Mouse (Mus musculus): ENCODE results near the gene Mapk3.
"Not testable (repeated sequence)": the region's sequence is repeated elsewhere in the genome, so short reads cannot be mapped to it uniquely, and the experiment has no call there.

Mapk3 gene

DNA sequence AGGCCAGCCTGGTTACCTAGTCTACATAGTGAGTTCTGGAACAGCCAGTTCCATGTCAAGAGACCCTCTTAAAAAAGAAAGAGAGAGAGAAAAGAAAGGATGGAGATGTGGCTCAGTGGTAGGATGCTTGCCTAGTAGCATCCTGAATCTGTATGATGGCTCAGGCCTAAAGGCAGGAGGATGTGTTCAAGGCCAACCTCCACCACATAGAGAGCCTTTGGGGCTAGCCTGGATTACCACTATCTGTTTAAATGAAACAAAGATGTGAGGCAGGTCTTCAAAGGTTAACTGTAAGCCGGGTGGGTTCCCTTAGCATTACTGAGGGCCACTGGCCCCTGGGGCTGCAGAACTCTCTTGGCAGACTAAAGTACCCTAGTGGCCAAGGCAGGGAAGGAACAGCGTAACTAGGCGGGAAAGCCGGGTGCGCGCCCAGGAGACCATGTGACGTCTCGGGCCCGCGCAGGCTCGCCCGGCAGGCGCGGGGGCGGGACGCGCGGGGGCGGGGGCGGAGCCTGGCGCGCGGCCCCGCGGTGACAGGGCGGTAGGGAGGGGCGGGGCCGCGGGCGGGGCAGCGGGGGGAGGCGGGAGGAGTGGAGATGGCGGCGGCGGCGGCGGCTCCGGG is at the start of gene Mapk3:
Gene Mapk3 (plus strand): TSS at position 552 of the 622 bp plus-strand sequence.
- in situ Hi-C loops (cut with MboI; ENCODE audit: low pct_unique_long_range_greater_than_20kb in 1 of 2, low sequenced_read_pairs in 2 of 2, unreplicated experiment in 1 of 2): no loop called here

DNA sequence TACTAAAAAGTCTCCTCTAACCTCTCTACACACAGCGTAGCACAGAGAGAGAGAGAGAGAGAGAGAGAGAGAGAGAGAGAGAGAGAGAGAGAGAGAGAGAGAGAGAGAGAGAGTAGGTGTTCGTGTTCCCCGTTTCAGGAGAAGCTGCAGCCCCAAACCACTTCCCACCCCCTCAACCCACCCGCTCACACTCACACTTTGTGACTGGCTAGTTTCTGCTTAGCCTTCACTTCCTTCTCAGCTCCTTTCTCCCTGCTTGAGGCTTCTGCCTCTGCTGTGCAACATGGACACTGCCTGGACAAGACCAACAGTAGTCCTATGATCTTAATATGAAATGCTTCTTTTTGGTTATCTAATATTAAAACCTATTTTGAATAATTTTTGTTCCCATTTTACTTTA is 49.1 kb upstream of the Mapk3 start:
- in situ Hi-C loops (cut with MboI; ENCODE audit: low pct_unique_long_range_greater_than_20kb in 1 of 2, low sequenced_read_pairs in 2 of 2, unreplicated experiment in 1 of 2): no loop called here

DNA sequence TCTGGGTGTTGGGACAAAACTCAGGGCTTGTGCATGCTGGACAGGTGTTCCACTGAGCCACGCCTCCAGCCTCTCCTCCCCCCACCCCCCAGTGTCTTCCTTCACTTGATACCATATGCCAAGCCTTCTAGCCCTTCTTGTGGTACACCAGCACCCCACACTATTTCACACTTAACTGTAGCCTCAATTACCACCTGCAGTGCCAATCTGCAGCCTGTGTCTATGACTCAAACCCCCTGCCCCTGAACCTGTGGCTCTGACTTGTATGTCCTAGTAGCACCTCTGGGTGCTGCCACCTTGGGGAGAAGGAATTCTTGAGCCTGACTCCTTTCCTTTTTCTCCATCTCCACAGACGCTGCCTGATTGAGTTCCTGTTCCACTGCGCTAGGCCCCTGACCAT is 47.5 kb upstream of the Mapk3 start:
- in situ Hi-C loops (cut with MboI; ENCODE audit: low pct_unique_long_range_greater_than_20kb in 1 of 2, low sequenced_read_pairs in 2 of 2, unreplicated experiment in 1 of 2): no loop called here

DNA sequence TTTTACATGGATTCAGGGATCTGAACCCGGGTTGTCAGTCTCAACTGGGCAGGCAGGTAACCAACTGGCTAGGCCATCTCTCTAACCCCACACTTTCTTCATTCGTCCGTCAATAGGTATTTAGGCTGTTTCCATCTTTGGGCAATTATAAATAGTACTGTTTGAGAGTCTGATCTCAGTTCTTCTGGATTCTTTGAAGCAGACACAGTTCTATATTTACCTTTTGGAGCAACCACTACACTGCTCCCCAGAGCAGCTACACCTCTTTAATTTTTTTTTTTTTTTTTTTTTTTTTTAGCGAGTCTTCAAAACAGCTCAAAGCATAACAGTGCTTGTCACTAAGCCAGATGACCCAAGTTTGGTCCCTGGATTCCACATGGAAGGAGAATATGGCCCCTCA is 43.7 kb upstream of the Mapk3 start:
- in situ Hi-C loops (cut with MboI; ENCODE audit: low pct_unique_long_range_greater_than_20kb in 1 of 2, low sequenced_read_pairs in 2 of 2, unreplicated experiment in 1 of 2): no loop called here

DNA sequence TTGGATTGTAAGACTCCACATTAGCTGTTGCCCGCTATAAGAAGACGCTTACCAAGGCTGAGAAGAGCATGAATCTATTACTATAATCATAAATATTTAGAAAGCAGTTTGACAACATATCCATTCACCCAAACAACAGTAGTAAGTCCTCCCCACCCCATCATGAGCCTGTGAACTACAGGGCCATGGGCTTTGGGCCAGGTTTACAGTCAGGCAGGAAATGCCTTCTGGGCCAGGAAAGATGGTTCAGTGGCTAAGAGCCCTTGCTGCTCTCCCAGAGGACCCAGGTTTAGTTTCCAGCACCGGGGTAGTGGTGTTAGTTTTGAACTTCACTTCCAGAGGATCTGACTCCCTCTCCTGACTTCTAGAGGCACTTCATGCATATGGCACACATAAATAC is 41.8 kb upstream of the Mapk3 start:
- in situ Hi-C loops (cut with MboI; ENCODE audit: low pct_unique_long_range_greater_than_20kb in 1 of 2, low sequenced_read_pairs in 2 of 2, unreplicated experiment in 1 of 2): no loop called here

DNA sequence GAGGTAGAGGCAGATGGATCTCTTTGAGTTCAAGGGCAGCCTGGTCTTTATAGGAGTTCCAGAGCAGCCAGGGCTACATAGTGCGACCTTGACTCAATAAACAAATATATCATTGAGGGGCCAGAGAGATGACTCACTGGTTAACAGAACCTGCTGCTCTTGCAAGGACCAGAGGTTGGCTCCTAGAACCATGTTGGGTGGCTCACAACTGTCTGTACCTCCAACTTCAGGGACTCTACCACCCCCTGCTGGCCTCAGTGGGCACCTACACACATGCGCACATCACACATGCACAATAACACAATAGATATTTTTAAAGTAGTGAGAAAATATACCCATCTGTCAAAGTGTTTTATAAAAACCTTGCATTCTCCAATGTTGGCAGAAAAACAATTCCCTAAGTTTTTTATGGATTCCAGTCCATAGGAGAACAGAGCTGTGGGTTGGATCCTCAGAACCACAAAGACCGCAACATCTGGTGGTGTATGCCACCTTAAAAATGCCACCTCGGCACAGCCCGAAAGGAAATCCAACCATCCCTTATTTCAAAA is 40.5 kb upstream of the Mapk3 start:
- in situ Hi-C loops (cut with MboI; ENCODE audit: low pct_unique_long_range_greater_than_20kb in 1 of 2, low sequenced_read_pairs in 2 of 2, unreplicated experiment in 1 of 2): no loop called here

DNA sequence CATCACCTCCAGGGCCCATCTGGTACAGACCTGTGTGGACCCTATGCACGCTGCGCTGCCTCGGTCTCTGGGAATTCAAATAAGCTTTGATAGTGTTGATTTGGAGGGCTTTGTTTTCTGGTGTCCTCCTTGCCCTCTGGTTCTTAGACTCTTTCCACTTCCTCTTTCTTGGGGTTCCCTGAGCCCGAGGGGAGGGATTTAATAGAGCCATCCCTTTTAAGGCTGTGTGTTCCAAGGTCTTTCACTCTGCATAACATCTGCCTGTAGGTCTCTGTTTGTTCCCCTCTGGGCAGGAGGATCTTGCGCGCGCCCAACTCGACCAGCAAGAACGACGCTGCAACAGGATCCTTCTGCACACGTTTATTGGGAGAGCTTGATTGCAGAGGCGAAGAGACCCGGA is 37.8 kb upstream of the Mapk3 start:
- in situ Hi-C loops (cut with MboI; ENCODE audit: low pct_unique_long_range_greater_than_20kb in 1 of 2, low sequenced_read_pairs in 2 of 2, unreplicated experiment in 1 of 2): no loop called here

DNA sequence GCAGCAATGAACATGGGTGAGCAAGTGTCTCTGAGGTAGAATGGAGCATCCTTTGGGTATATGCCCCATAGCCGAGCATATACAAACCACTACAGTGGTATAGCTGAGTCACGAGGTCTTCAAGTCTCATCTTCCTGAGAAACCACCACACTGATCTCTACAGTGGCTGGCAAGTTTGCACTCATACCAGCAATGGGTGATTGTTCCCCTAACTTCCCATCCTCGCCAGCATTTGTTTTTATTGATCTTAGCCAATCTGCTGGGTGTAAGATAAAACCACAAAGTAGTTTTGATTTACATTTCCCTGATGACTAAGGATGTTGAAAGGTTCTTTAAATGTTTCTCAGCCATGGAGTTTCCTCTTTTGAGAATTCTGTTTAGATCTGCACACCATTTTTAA is 34.3 kb upstream of the Mapk3 start:
- in situ Hi-C loops (cut with MboI; ENCODE audit: low pct_unique_long_range_greater_than_20kb in 1 of 2, low sequenced_read_pairs in 2 of 2, unreplicated experiment in 1 of 2): no loop called here

DNA sequence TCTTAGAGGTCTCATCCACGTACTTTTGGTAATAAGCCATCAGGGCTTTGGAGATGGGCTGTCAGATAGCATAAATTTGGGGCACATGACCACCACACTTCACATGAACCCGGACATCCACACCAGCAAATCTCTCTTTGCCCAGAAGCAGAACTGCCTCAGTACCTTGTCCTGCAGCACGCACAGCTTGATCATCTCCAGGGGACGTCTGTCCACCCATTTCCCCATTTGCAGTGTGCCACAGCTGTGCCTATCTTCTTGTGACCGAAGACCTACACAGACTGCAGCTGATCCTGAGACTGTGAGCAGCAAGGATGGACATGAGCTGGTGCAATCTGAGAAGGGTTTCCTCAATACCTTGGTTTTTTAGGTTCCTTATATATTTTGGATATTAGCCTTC is 33.7 kb upstream of the Mapk3 start:
- in situ Hi-C loops (cut with MboI; ENCODE audit: low pct_unique_long_range_greater_than_20kb in 1 of 2, low sequenced_read_pairs in 2 of 2, unreplicated experiment in 1 of 2): no loop called here

DNA sequence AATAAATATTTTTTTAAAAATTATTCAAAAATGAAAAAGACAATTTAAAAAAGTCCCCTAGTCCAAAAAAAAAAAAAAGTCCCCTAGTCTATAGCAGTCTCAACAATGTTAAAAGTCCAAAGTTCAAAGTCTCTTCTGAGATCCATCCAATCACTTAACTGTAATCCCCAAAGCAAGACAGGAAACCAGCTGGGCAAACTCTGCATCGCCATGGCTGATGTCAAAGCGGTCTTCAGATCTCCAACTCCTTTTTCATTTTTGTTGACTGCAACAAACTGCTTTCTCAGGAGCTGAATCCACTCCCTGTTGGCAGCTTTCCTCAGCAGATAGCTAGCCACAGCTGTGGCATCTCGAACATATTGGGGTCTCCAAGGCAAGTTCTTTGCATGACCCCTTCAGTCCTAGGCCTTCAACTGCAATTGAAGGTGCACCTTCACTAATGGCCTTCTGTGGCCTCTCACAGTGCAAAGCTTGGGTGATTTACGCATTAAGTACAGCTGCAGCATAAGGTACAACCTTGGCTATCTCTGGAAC is 29.1 kb upstream of the Mapk3 start:
- in situ Hi-C loops (cut with MboI; ENCODE audit: low pct_unique_long_range_greater_than_20kb in 1 of 2, low sequenced_read_pairs in 2 of 2, unreplicated experiment in 1 of 2): not testable (repeated sequence)

DNA sequence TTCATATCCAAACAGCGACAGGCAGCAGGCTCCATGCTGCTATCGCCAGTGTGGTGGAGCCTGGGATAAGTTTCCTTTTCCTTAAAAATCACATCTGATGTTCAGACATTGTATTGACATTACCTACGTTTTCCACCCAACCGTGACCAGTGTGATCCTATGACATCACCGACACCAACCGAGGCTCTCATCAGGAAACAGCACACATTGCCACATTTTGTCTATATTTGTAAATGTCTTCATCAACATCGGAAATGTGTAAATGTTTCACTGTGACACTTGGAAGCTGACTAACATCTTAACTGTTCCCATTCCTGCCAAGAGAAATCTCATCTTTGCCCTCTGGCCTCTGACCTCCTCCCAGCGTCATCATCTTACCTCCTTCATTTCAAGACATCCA is 23.3 kb upstream of the Mapk3 start:
- in situ Hi-C loops (cut with MboI; ENCODE audit: low pct_unique_long_range_greater_than_20kb in 1 of 2, low sequenced_read_pairs in 2 of 2, unreplicated experiment in 1 of 2): no loop called here

DNA sequence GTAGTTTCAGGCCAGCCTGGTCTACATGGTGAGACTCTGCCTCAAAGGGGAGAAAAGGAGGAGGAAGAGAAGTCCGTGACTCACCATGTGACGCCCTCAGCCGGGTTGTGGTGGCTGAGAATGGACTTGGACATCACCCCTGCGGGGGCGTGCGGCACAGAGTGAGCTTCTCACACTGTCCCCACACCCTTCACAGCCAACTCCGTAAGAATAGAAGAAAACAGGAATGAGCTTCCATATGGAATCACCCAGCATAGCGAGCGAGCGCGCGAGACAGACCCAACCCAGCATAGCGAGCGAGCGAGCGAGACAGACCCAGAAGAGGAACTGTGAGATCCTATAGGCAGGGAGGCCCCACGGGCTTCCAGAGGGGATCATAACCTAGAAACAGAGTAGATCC is 19.9 kb upstream of the Mapk3 start:
- in situ Hi-C loops (cut with MboI; ENCODE audit: low pct_unique_long_range_greater_than_20kb in 1 of 2, low sequenced_read_pairs in 2 of 2, unreplicated experiment in 1 of 2): no loop called here

DNA sequence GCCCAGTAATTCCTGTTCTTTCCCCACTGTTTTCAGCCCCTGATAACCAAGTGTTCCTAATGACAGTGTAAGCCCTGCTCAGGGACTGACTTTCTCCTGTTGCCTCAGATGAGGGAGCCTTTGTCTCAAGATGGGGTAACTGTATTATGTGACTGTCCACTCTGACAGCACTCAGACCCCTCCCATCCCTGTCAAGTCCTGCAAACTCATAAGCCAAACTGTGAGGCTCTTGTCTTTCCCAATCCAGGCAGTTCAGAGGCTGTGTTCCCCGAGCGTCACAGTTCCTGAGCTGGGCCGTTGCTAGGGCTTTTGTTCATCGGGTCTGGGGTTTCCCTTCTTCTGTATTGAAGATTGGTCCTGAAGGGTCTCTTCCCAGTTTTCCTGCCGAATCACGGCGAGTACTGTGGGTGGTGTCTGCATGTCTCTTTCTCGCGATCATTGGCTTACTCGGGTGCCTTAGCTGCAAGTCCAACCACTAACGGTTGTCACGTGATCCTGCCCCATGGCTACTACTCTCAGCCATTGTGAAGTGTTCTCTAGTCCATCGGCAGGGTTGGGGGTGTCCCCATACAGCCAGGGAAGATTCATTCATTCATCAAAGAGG is 19.2 kb upstream of the Mapk3 start:
- in situ Hi-C loops (cut with MboI; ENCODE audit: low pct_unique_long_range_greater_than_20kb in 1 of 2, low sequenced_read_pairs in 2 of 2, unreplicated experiment in 1 of 2): no loop called here

DNA sequence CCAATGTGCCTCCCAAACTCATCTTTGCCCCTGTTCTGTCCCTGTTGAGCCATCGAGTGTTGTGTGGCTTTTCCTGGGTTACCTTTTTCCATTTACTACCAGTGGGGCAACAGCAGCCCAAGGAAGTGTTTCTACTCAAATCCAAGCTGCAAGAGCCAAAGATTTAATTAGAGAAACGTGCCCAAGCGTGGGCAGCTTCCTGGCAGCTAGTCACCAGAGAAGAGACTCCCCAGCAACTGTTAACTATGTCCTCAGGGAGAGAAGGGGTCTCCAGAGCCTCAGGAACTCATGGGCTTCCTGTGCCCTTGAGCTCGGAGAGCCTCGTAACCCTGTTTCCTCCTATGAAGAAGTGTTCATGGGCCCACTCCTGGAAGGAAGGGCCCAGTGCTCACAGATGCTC is 18.4 kb upstream of the Mapk3 start:
- in situ Hi-C loops (cut with MboI; ENCODE audit: low pct_unique_long_range_greater_than_20kb in 1 of 2, low sequenced_read_pairs in 2 of 2, unreplicated experiment in 1 of 2): no loop called here

DNA sequence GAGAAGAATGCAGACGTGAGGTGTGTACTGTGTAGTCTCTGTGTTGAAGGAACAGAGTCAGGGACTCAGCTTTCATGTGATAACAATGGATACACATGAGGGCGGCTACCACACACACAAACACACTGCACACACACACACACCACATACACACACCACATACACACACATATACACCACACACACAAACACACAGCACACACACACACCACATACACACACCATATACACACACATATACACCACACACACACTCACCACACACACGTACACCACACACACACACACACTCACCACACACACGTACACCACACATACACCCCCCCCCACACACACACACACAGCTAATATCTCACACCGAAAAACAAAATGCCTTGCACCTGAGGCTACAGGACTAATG is 17.9 kb upstream of the Mapk3 start:
- in situ Hi-C loops (cut with MboI; ENCODE audit: low pct_unique_long_range_greater_than_20kb in 1 of 2, low sequenced_read_pairs in 2 of 2, unreplicated experiment in 1 of 2): no loop called here

DNA sequence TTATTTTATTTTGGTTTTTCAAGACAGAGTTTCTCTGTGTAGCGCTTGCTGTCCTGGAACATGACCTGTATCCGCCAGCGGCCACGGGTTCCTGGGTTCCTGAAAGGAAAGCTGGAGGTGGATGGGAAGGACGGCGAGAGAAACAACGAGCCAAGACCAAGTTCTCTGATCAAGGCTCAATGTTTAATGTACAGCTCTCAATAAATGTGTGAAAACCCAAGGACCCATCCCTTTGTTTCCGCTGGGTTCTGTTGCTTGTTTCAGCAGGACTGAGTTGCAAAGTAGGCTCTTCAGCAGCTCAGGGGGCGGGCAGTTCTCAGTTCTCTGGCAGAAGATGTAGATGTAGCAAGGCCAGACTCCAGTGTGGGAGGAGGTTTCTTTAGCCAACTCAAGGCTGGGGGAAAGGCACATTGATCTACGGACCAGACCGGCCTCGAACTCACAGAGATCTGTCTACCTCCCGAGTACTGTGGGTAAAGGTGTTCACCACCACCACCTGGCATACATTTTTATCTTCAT is 17.4 kb upstream of the Mapk3 start:
- in situ Hi-C loops (cut with MboI; ENCODE audit: low pct_unique_long_range_greater_than_20kb in 1 of 2, low sequenced_read_pairs in 2 of 2, unreplicated experiment in 1 of 2): no loop called here

DNA sequence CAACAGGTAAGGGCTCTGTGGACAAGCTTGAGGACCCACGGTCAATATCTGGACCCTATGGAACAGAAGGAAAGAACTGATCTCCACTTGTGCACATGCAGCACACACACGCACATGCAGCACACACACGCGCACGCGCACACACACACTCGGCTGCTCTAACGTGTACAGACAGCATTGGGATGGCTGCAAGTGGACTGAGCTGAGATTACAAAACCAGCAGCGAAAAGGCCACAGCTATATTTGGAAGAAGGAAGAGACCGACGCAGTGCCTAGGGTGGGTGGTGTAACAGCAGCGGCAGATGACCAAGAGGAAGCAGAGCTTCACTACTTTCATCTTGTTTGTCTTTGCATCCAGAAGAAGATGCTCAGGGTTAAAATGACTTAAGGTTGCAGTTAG is 13.3 kb upstream of the Mapk3 start:
- in situ Hi-C loops (cut with MboI; ENCODE audit: low pct_unique_long_range_greater_than_20kb in 1 of 2, low sequenced_read_pairs in 2 of 2, unreplicated experiment in 1 of 2): no loop called here

DNA sequence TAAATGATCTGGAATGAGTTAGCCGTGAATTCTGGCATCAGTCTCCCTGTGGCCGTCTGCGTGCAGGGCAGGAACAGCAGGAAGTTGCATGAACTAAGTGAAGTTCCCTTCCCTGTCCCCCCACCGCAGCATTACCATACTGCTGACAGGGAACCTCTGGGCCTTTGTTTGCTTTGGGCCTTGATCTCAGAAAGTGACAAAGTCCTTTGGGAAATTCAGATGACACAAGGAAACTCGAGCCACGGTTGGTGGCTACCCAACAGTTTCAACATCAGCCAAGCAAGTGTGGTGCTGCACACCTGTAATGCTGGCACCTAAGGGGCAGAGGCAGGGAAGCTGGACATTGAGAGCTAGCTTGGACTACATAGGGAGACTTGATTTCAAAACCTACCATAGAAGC is 12.6 kb upstream of the Mapk3 start:
- in situ Hi-C loops (cut with MboI; ENCODE audit: low pct_unique_long_range_greater_than_20kb in 1 of 2, low sequenced_read_pairs in 2 of 2, unreplicated experiment in 1 of 2): no loop called here

DNA sequence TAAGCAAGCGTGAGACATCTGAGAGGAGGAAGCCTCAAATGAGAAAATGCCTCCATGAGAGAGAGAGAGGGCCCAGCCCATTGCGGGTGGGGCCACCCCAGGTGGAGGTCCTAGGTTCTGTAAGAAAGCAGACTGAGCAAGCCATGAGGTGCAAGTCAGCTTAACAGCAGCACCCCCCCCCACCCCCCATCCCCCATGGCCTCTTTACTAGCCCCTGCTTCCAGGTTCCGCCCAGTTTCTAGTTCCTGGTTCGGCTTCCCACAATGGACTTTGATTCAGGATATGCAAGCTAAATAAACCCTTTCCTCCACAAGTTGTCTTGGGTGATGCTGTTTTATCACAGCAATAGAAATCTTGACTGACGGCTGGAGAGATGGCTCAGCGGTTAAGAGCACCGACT is 10.6 kb upstream of the Mapk3 start:
- in situ Hi-C loops (cut with MboI; ENCODE audit: low pct_unique_long_range_greater_than_20kb in 1 of 2, low sequenced_read_pairs in 2 of 2, unreplicated experiment in 1 of 2): no loop called here

Measured in mouse embryonic stem cell (cell line).